Mouse (Mus musculus): ENCODE data around the gene Iqcf3.

GRCm38 (mm10) chr9:106562291-106562690, 860 bp upstream of the Iqcf3 start:
- TF ChIP-seq CTCF (IDR thresholded peaks at IDR 0.05; ENCODE audit: borderline replicate concordance, extremely low read depth, insufficient read depth, insufficient read length): no peak
- TF ChIP-seq POLR2A (IDR thresholded peaks at IDR 0.05; ENCODE audit: borderline replicate concordance, extremely low read depth, insufficient read depth, insufficient read length, poor library complexity, severe bottlenecking): no peak
